Mouse (Mus musculus): ENCODE measurements around the gene Dip2a. TPM values are rescaled to one million over a fixed set of nuclear protein-coding genes. Genes with fewer than 3 reads are reported as not detected.

The Dip2a gene
- polyA plus RNA-seq, 1 experiment: 13.2 TPM

- H3K27me3 ChIP-seq (replicated peaks; ENCODE audit: control insufficient read depth, insufficient read depth, low read length): no peaks in the 10 kb centered on the region
- no peak overlapping the region for H3K4me3 ChIP-seq (ENCODE audit: insufficient read depth, low read depth, low read length)
- no peak for DNase-seq
- WGBS: 92% methylated on average over 5 of the region's 5 CpGs
- no peak overlapping the region for H3K27ac ChIP-seq (ENCODE audit: insufficient read depth, low read depth, low read length)
- no peaks in the 10 kb centered on the region for H3K36me3 ChIP-seq (ENCODE audit: control insufficient read depth, insufficient read depth, low read length)
- TF ChIP-seq CTCF (conservative IDR thresholded peaks at IDR 0.05; ENCODE audit: insufficient read depth, insufficient read length, low read depth, low read length): no peak
- no peak for TF ChIP-seq POLR2A (IDR thresholded peaks at IDR 0.05; ENCODE audit: low read depth, low read length)
- H3K4me1 ChIP-seq (ENCODE audit: control insufficient read depth, insufficient read depth, low read length): no peaks in the 10 kb centered on the region
These were observed 96.5 kb downstream of the Dip2a start for GRCm38 (mm10) chr10:76248647-76248968.

GRCm38 (mm10) chr10:76247960-76248646 lies 97.0 kb downstream of the Dip2a start:
- Histone ChIP-seq H3K27me3 (replicated peaks; ENCODE audit: control insufficient read depth, insufficient read depth, low read length) (no peaks in the 10 kb centered on the region), H3K4me1 (ENCODE audit: control insufficient read depth, insufficient read depth, low read length) (no peaks in the 10 kb centered on the region), H3K4me3 (ENCODE audit: insufficient read depth, low read depth, low read length) (no peak overlapping the region), H3K27ac (ENCODE audit: insufficient read depth, low read depth, low read length) (no peak overlapping the region), H3K36me3 (ENCODE audit: control insufficient read depth, insufficient read depth, low read length) (no peaks in the 10 kb centered on the region)
- DNase-seq: no peak
- 61% methylated on average over 21 of the region's 21 CpGs for WGBS
- TF ChIP-seq CTCF (conservative IDR thresholded peaks at IDR 0.05; ENCODE audit: insufficient read depth, insufficient read length, low read depth, low read length) (no peak), POLR2A (IDR thresholded peaks at IDR 0.05; ENCODE audit: low read depth, low read length) (no peak)

GRCm38 (mm10) chr10:76246601-76247000 lies 98.5 kb downstream of the Dip2a start:
- TF ChIP-seq CTCF (conservative IDR thresholded peaks at IDR 0.05; ENCODE audit: insufficient read depth, insufficient read length, low read depth, low read length) (no peak), POLR2A (IDR thresholded peaks at IDR 0.05; ENCODE audit: low read depth, low read length) (no peak)
- H3K4me1 ChIP-seq (ENCODE audit: control insufficient read depth, insufficient read depth, low read length): no peaks in the 10 kb centered on the region
- H3K27me3 ChIP-seq (replicated peaks; ENCODE audit: control insufficient read depth, insufficient read depth, low read length): no peaks in the 10 kb centered on the region
- no peaks in the 10 kb centered on the region for H3K36me3 ChIP-seq (ENCODE audit: control insufficient read depth, insufficient read depth, low read length)
- no peak overlapping the region for H3K4me3 ChIP-seq (ENCODE audit: insufficient read depth, low read depth, low read length)
- 55% methylated on average over 4 of the region's 4 CpGs for WGBS
- no peak overlapping the region for H3K27ac ChIP-seq (ENCODE audit: insufficient read depth, low read depth, low read length)
- DNase-seq: no peak

GRCm38 (mm10) chr10:76245106-76245505 lies 100.0 kb downstream of the Dip2a start:
- TF ChIP-seq POLR2A (IDR thresholded peaks at IDR 0.05; ENCODE audit: low read depth, low read length): no peak
- no peak for TF ChIP-seq CTCF (conservative IDR thresholded peaks at IDR 0.05; ENCODE audit: insufficient read depth, insufficient read length, low read depth, low read length)

DNA sequence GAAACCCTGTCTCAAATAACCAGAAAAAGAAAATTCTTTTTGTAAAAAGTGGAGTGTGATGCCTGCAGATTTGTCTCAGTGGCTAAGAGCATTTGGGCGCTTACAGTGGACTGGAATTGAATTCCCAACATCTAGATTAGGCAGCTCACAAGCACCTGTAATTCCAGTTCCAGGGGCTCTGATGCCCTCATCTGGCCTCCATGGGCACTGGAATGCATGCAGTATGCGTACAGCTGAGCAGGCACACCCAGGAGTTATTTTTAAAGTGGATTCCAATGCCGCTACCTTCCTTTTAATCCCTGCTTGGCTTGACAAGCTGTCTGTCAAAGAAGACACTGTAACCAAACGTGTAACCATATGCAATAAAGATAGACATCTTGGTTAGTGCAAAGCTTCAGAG lies 105.7 kb downstream of the Dip2a start:
- H3K4me1 ChIP-seq (ENCODE audit: control insufficient read depth, insufficient read depth, low read length): peaks cover 2% of the 10 kb centered on the region; the same call in 1 of the 2 replicates
- H3K4me3 ChIP-seq (ENCODE audit: insufficient read depth, low read depth, low read length): no peak overlapping the region
- WGBS: 68% methylated on average over 4 of the region's 4 CpGs
- DNase-seq: no peak
- H3K27ac ChIP-seq (ENCODE audit: insufficient read depth, low read depth, low read length): no peak overlapping the region
- no peaks in the 10 kb centered on the region for H3K27me3 ChIP-seq (replicated peaks; ENCODE audit: control insufficient read depth, insufficient read depth, low read length)
- H3K36me3 ChIP-seq (ENCODE audit: control insufficient read depth, insufficient read depth, low read length): no peaks in the 10 kb centered on the region
- TF ChIP-seq POLR2A (IDR thresholded peaks at IDR 0.05; ENCODE audit: low read depth, low read length) (no peak), CTCF (conservative IDR thresholded peaks at IDR 0.05; ENCODE audit: insufficient read depth, insufficient read length, low read depth, low read length) (no peak)

More at GRCm38 (mm10) chr10:76245106-76245505, 100.0 kb downstream of the Dip2a start:
- Histone ChIP-seq H3K27ac (ENCODE audit: insufficient read depth, low read depth, low read length) (no peak overlapping the region), H3K36me3 (ENCODE audit: control insufficient read depth, insufficient read depth, low read length) (no peaks in the 10 kb centered on the region), H3K4me3 (ENCODE audit: insufficient read depth, low read depth, low read length) (no peak overlapping the region), H3K4me1 (ENCODE audit: control insufficient read depth, insufficient read depth, low read length) (no peaks in the 10 kb centered on the region), H3K27me3 (replicated peaks; ENCODE audit: control insufficient read depth, insufficient read depth, low read length) (no peaks in the 10 kb centered on the region)
- no peak for DNase-seq
- 86% methylated on average over 2 of the region's 2 CpGs for WGBS

GRCm38 (mm10) chr10:76237341-76238225 lies 107.5 kb downstream of the Dip2a start, which contains the start of gene Prmt2:
TSS of gene Prmt2 (minus strand) at chr10:76237865.
- Histone ChIP-seq H3K4me3 (ENCODE audit: insufficient read depth, low read depth, low read length) (peak within 1 kb of the TSS; percentile 78), H3K27ac (ENCODE audit: insufficient read depth, low read depth, low read length) (peak within 1 kb of the TSS; percentile 49), H3K4me1 (ENCODE audit: control insufficient read depth, insufficient read depth, low read length) (peaks cover 2% of the 10 kb centered on the region; the same call in 1 of the 2 replicates), H3K27me3 (replicated peaks; ENCODE audit: control insufficient read depth, insufficient read depth, low read length) (no peaks in the 10 kb centered on the region), H3K36me3 (ENCODE audit: control insufficient read depth, insufficient read depth, low read length) (no peaks in the 10 kb centered on the region)
- peak; percentile 94 for DNase-seq
- TF ChIP-seq POLR2A (IDR thresholded peaks at IDR 0.05; ENCODE audit: low read depth, low read length): no peak
- TF ChIP-seq CTCF (conservative IDR thresholded peaks at IDR 0.05; ENCODE audit: insufficient read depth, insufficient read length, low read depth, low read length): no peak; the same call in 1 of the 2 replicates
- WGBS: under 1% methylated on average over 47 of the region's 47 CpGs

- DNase-seq: peak; percentile 9
- TF ChIP-seq CTCF (conservative IDR thresholded peaks at IDR 0.05; ENCODE audit: insufficient read depth, insufficient read length, low read depth, low read length) (no peak), POLR2A (IDR thresholded peaks at IDR 0.05; ENCODE audit: low read depth, low read length) (no peak)
- Histone ChIP-seq H3K36me3 (ENCODE audit: control insufficient read depth, insufficient read depth, low read length) (no peaks in the 10 kb centered on the region), H3K27me3 (replicated peaks; ENCODE audit: control insufficient read depth, insufficient read depth, low read length) (no peaks in the 10 kb centered on the region), H3K4me3 (ENCODE audit: insufficient read depth, low read depth, low read length) (no peak overlapping the region), H3K4me1 (ENCODE audit: control insufficient read depth, insufficient read depth, low read length) (no peaks in the 10 kb centered on the region), H3K27ac (ENCODE audit: insufficient read depth, low read depth, low read length) (no peak overlapping the region)
- WGBS: 86% methylated on average over 1 of the region's 1 CpGs
These were observed 115.5 kb downstream of the Dip2a start for GRCm38 (mm10) chr10:76229627-76230026.

Measured in kidney, adult 2 months (tissue).